Mouse (Mus musculus) brown adipose tissue, adult 24 weeks (tissue): ENCODE measurements around the gene Cldnd2. TPM values are rescaled to one million over a fixed set of nuclear protein-coding genes. Genes with fewer than 3 reads are reported as not detected.

Experiments
- polyA plus RNA-seq: library from polyadenylated mRNA; stranded (reverse); fragments of >200 nt; gene quantifications from 2 replicates; pipeline ENCODE4 v1.2.4, GENCODE M21; 2012; ENCODE audit not compliant: missing spikeins, insufficient read depth, insufficient read length

Gene Cldnd2
- polyA plus RNA-seq, 1 experiment = not detected

Other genes starting within 250 kb of the Cldnd2 start
- 5.9 and 13.6 TPM in 2 replicates for gene Zfp715, start 127.5 kb upstream of the Cldnd2 start, polyA plus RNA-seq
- gene Siglecf, start 89.4 kb upstream of the Cldnd2 start, polyA plus RNA-seq = not detected in 2 replicates
- not detected in 2 replicates for gene Siglecg, start 32.6 kb upstream of the Cldnd2 start, polyA plus RNA-seq
- gene Lim2, start 13.1 kb upstream of the Cldnd2 start, polyA plus RNA-seq = not detected in 2 replicates
- gene Nkg7, start 3.7 kb upstream of the Cldnd2 start, polyA plus RNA-seq = 2.2 TPM in 1 of 2 replicates, not detected in the other
- gene Etfb, start 3.3 kb downstream of the Cldnd2 start, polyA plus RNA-seq = 2,383 and 2,841 TPM in 2 replicates
- gene Gm45233, start 3.3 kb downstream of the Cldnd2 start, polyA plus RNA-seq = not detected in 2 replicates
- gene Vsig10l, start 22.4 kb downstream of the Cldnd2 start, polyA plus RNA-seq = 1.9 and 3.5 TPM in 2 replicates
- gene Iglon5, start 49.3 kb downstream of the Cldnd2 start, polyA plus RNA-seq = 0.48 and 0.58 TPM in 2 replicates
- gene 4931406B18Rik, start 65.2 kb downstream of the Cldnd2 start, polyA plus RNA-seq = not detected in 2 replicates
- 1.4 and 5.5 TPM in 2 replicates for gene Cd33, start 103.6 kb downstream of the Cldnd2 start, polyA plus RNA-seq
- gene Zfp658, start 121.5 kb downstream of the Cldnd2 start, polyA plus RNA-seq = 0.79 and 0.88 TPM in 2 replicates
- gene Zfp719, start 138.8 kb downstream of the Cldnd2 start, polyA plus RNA-seq = 2.9 and 4.4 TPM in 2 replicates
- not detected in 2 replicates for gene Zfp819, start 166.4 kb downstream of the Cldnd2 start, polyA plus RNA-seq
- gene Ceacam18, start 193.9 kb downstream of the Cldnd2 start, polyA plus RNA-seq = not detected in 2 replicates
- gene Siglece, start 219.4 kb downstream of the Cldnd2 start, polyA plus RNA-seq = 1.3 and 2.7 TPM in 2 replicates
- 1.7 and 2.5 TPM in 2 replicates for gene Ctu1, start 231.2 kb downstream of the Cldnd2 start, polyA plus RNA-seq
- gene Klk14, start 249.6 kb downstream of the Cldnd2 start, polyA plus RNA-seq = not detected in 2 replicates